Mouse (Mus musculus): ENCODE measurements around the gene Dennd6b. TPM values are rescaled to one million over a fixed set of nuclear protein-coding genes. Genes with fewer than 3 reads are reported as not detected.

Dennd6b gene
- polyA plus RNA-seq, 1 experiment from 2014 or later, result 12.4 TPM

DNA sequence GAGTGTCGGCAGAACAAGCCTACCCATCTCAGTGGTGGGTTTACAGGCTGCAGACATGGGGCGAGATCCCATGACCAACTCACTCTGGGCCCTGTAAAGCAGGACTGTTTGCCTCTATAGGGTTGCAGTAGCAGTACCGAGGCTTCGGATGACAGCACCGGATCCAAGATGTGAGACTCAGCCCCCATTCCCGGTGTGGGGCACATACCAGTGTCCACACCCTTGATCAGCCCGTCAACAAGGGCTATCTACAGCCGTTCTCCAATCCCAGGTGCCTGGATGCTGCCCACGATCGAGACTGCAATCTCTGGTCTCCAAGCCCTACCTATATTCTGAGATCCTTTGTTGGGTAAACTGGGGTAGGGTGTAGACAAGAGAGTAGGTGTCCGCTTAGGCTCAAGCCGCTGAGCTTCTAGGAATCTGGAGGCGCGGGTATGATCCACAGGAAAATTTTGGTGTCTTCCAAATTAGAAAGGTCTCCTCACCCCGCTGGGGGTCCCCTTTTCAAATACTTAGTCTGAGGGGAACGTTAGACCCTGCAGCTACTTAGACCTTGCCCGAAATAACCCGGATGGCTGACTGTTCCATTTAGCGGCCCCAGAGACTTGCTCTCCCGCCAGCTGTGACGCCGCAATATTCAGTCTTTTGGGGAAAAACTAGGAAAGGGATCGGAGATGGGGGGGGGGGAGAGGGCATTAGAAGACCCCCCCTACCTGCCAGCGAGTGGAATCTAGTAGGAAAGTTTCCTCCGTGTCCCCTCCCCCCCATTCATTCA, 47.6 kb downstream of the Dennd6b start:
- H3K9ac ChIP-seq, result peak overlapping the region; percentile 41
- H3K36me3 ChIP-seq, result peaks cover 5% of the 10 kb centered on the region
- no peaks in the 10 kb centered on the region for H3K9me3 ChIP-seq
- H3K4me1 ChIP-seq, result peaks cover 28% of the 10 kb centered on the region
- peak overlapping the region; percentile 97 for H3K4me2 ChIP-seq
- peak overlapping the region; percentile 66 for H3K4me3 ChIP-seq
- H3K27me3 ChIP-seq, result peaks cover 39% of the 10 kb centered on the region
- H3K27ac ChIP-seq, result no peak overlapping the region
- WGBS, result 6% methylated on average over 25 of the region's 25 CpGs
- no peak for ATAC-seq (ENCODE audit: insufficient number of reproducible peaks, low FRiP score, low TSS enrichment, low read depth)

- no peaks in the 10 kb centered on the region for H3K36me3 ChIP-seq
- no peak for ATAC-seq (ENCODE audit: insufficient number of reproducible peaks, low FRiP score, low TSS enrichment, low read depth)
- H3K4me2 ChIP-seq, result peak overlapping the region; percentile 55; the same call in 1 of the 2 replicates
- peaks cover 39% of the 10 kb centered on the region for H3K27me3 ChIP-seq
- no peak overlapping the region for H3K9ac ChIP-seq
- 51% methylated on average over 4 of the region's 4 CpGs for WGBS
- no peaks in the 10 kb centered on the region for H3K9me3 ChIP-seq
- H3K27ac ChIP-seq, result no peak overlapping the region
- H3K4me3 ChIP-seq, result no peak overlapping the region
- peaks cover 28% of the 10 kb centered on the region for H3K4me1 ChIP-seq
These were observed 48.4 kb downstream of the Dennd6b start for GRCm38 (mm10) chr15:89147895-89148294.

DNA sequence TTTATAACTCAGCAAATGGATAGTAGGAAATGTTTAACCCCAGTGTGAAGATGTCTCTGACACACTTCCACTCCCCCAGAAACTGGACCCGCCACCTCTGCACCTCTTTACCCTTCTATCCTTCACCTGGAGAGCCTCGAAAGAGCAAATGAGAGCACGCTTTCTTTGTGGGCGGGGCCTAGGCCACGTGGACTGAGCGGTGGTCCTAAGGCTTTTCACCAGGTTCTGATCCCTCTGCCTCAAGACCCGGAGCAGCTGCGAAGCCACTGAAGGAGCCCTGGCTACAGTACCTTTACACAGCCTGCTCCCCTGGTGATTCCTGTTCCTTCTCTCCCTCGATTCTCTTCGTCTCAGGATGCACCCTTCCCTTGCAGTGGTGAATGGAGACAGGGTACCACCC, 48.8 kb downstream of the Dennd6b start:
- H3K9ac ChIP-seq, result no peak overlapping the region
- no peak overlapping the region for H3K27ac ChIP-seq
- no peak for ATAC-seq (ENCODE audit: insufficient number of reproducible peaks, low FRiP score, low TSS enrichment, low read depth)
- H3K27me3 ChIP-seq, result peaks cover 39% of the 10 kb centered on the region
- peaks cover 28% of the 10 kb centered on the region for H3K4me1 ChIP-seq
- H3K36me3 ChIP-seq, result no peaks in the 10 kb centered on the region
- no peaks in the 10 kb centered on the region for H3K9me3 ChIP-seq
- 23% methylated on average over 10 of the region's 10 CpGs for WGBS
- H3K4me2 ChIP-seq, result peak overlapping the region; percentile 55
- H3K4me3 ChIP-seq, result no peak overlapping the region

DNA sequence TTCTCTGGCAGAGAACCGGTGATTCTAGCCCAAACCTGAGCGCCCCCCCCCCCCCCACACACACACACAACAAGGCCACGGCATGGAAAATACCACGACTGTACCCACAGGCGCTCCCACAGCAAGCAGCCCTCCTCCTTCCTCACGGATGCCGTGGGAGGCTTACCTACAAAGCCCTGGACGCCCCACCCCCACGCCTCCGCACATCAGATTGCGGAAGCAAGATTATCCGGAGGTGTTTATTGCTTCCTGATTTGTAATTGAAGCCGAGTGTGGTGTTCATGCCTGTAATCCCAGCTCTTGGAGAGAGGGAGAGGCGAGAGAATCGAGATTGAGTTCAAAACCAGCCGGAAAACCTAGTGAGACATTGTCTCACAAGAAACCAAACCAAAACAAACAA, 49.3 kb downstream of the Dennd6b start:
- H3K4me1 ChIP-seq, result peaks cover 28% of the 10 kb centered on the region

GRCm38 (mm10) chr15:89146537-89146936, 49.8 kb downstream of the Dennd6b start:
- no peaks in the 10 kb centered on the region for H3K36me3 ChIP-seq
- WGBS, result 3% methylated on average over 27 of the region's 27 CpGs
- peaks cover 29% of the 10 kb centered on the region for H3K4me1 ChIP-seq
- H3K9ac ChIP-seq, result no peak overlapping the region
- H3K9me3 ChIP-seq, result no peaks in the 10 kb centered on the region
- H3K4me3 ChIP-seq, result peak overlapping the region; percentile 33
- peak overlapping the region; percentile 55 for H3K4me2 ChIP-seq
- peaks cover 44% of the 10 kb centered on the region for H3K27me3 ChIP-seq
- no peak overlapping the region for H3K27ac ChIP-seq
- no peak for ATAC-seq (ENCODE audit: insufficient number of reproducible peaks, low FRiP score, low TSS enrichment, low read depth)

More for the DNA sequence above, 49.3 kb downstream of the Dennd6b start:
- Histone ChIP-seq H3K9ac (no peak overlapping the region), H3K9me3 (no peaks in the 10 kb centered on the region), H3K4me2 (peak overlapping the region; percentile 55), H3K27ac (no peak overlapping the region), H3K4me3 (peak overlapping the region; percentile 33), H3K27me3 (peaks cover 39% of the 10 kb centered on the region), H3K36me3 (no peaks in the 10 kb centered on the region)
- WGBS, result 4% methylated on average over 15 of the region's 16 CpGs
- no peak for ATAC-seq (ENCODE audit: insufficient number of reproducible peaks, low FRiP score, low TSS enrichment, low read depth)

DNA sequence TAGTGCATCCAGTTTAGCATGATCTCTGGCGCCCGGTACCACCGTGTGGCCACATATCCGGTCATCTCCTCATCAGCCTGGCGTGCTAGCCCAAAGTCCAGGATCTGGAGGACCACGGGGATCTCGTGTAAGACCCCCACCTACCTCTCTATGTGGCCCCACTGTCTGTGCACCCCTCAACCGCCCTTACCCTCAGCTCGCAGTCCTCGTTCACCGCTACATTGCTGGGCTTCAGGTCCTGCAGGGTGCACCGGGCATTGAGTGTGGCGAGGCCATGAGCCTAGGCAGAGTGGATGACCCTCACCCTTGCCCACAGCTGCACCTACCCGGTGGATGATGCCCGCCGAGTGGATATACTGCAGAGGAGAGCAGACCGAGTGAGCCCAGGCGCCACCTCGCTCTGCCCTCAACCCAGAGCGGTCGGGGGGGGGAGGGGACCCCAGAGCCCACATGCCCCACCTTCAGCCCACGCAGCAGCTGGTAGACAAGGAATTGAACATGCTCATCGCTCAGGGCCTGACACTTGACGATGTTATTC, 50.4 kb downstream of the Dennd6b start:
- Histone ChIP-seq H3K4me3 (peak overlapping the region; percentile 33; the same call in 1 of the 2 replicates), H3K27me3 (peaks cover 50% of the 10 kb centered on the region), H3K27ac (no peak overlapping the region), H3K9me3 (no peaks in the 10 kb centered on the region), H3K4me1 (peaks cover 36% of the 10 kb centered on the region), H3K9ac (no peak overlapping the region), H3K36me3 (no peaks in the 10 kb centered on the region), H3K4me2 (no peak overlapping the region; the same call in 1 of the 2 replicates)
- ATAC-seq (ENCODE audit: insufficient number of reproducible peaks, low FRiP score, low TSS enrichment, low read depth), result no peak
- WGBS, result 68% methylated on average over 24 of the region's 24 CpGs

DNA sequence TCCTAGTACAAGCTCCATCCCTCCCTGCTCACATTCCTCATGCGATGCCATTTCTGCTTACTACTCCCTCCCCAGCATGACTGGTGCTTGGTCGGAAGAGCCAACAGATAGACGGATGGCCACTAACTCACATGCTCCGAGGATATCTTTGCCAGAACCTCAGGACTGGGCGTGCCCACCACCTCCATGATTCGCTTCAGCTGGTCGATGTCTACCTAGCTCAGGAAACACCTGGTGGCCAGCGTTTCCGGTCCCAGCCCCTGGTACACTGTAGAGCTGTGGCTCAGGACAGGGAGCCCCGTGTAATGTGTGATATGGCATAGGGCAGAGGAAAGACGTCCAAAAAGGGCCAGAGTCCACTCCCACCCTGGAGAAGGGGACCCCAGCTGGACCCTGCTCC, 51.3 kb downstream of the Dennd6b start:
- no peak overlapping the region for H3K4me3 ChIP-seq
- 78% methylated on average over 11 of the region's 11 CpGs for WGBS
- no peaks in the 10 kb centered on the region for H3K36me3 ChIP-seq
- no peaks in the 10 kb centered on the region for H3K9me3 ChIP-seq
- H3K27me3 ChIP-seq, result peaks cover 60% of the 10 kb centered on the region
- H3K4me2 ChIP-seq, result no peak overlapping the region
- ATAC-seq (ENCODE audit: insufficient number of reproducible peaks, low FRiP score, low TSS enrichment, low read depth), result no peak
- no peak overlapping the region for H3K27ac ChIP-seq
- H3K9ac ChIP-seq, result no peak overlapping the region
- peaks cover 41% of the 10 kb centered on the region for H3K4me1 ChIP-seq

DNA sequence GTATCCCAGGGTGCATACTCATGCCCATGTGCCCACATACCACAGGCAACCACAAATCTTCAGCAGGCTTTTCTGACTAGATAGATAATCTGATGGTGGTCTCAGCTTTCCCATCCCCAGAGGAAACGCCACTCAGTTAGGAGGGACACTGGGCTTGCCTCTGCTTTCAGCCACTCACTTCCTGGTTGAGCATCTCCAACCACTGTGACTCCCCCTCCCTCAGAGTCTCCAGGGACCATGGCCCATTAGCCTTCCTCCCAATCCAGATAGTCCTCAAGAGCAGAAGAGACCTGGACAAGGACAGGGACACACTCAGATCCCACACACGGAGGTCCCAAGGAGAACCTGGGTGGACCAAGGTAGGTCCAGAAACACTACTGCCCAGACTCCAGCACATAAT, 53.2 kb downstream of the Dennd6b start:
- WGBS, result 76% methylated on average over 2 of the region's 2 CpGs
- H3K36me3 ChIP-seq, result no peaks in the 10 kb centered on the region
- peaks cover 36% of the 10 kb centered on the region for H3K4me1 ChIP-seq
- no peak for ATAC-seq (ENCODE audit: insufficient number of reproducible peaks, low FRiP score, low TSS enrichment, low read depth)
- no peaks in the 10 kb centered on the region for H3K9me3 ChIP-seq
- H3K9ac ChIP-seq, result no peak overlapping the region
- H3K4me2 ChIP-seq, result no peak overlapping the region
- no peak overlapping the region for H3K27ac ChIP-seq
- no peak overlapping the region for H3K4me3 ChIP-seq
- H3K27me3 ChIP-seq, result peaks cover 63% of the 10 kb centered on the region

DNA sequence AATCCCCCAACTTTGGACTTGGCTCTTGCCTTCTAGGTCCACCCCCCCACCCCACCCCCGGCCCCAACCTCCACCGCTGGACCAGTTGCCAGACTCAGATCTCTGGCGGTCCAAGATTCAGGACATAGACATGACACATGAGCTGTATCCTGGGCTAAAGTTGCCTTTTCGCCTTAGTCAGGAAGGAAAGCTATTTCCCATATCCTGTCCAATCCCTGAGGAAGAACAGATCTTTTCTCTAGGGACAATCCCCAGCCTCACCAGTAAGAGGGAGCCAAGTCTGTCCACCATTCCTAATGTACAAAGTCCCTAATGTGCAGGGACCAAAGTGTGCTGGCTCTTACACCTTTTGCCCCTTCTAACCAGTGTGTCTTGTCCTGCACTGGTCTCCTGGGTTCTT, 54.4 kb downstream of the Dennd6b start:
- Histone ChIP-seq H3K36me3 (no peaks in the 10 kb centered on the region), H3K4me2 (no peak overlapping the region), H3K4me3 (no peak overlapping the region), H3K9ac (no peak overlapping the region), H3K27ac (no peak overlapping the region), H3K9me3 (no peaks in the 10 kb centered on the region), H3K4me1 (peaks cover 30% of the 10 kb centered on the region), H3K27me3 (peaks cover 57% of the 10 kb centered on the region)
- 53% methylated on average over 4 of the region's 4 CpGs for WGBS
- ATAC-seq (ENCODE audit: insufficient number of reproducible peaks, low FRiP score, low TSS enrichment, low read depth), result no peak

- Histone ChIP-seq H3K4me1 (peaks cover 26% of the 10 kb centered on the region), H3K36me3 (no peaks in the 10 kb centered on the region), H3K4me2 (no peak overlapping the region), H3K9ac (no peak overlapping the region), H3K27me3 (peaks cover 53% of the 10 kb centered on the region), H3K4me3 (no peak overlapping the region), H3K9me3 (no peaks in the 10 kb centered on the region), H3K27ac (no peak overlapping the region)
- WGBS, result 17% methylated on average over 5 of the region's 5 CpGs
- ATAC-seq (ENCODE audit: insufficient number of reproducible peaks, low FRiP score, low TSS enrichment, low read depth), result no peak
These were observed 54.9 kb downstream of the Dennd6b start for GRCm38 (mm10) chr15:89141443-89141842.

GRCm38 (mm10) chr15:89140659-89141252, 55.5 kb downstream of the Dennd6b start, which contains the start of gene Mapk12:
Gene Mapk12, minus strand, starts transcription at chr15:89140703.
- no peaks in the 10 kb centered on the region for H3K9me3 ChIP-seq
- peaks cover 20% of the 10 kb centered on the region for H3K4me1 ChIP-seq
- no peak within 1 kb of the TSS; the same call in 1 of the 2 replicates for H3K27ac ChIP-seq
- peak within 1 kb of the TSS; percentile 27; the same call in 1 of the 2 replicates for H3K9ac ChIP-seq
- H3K4me2 ChIP-seq, result peak within 1 kb of the TSS; percentile 90
- H3K27me3 ChIP-seq, result peaks cover 46% of the 10 kb centered on the region
- H3K4me3 ChIP-seq, result peak within 1 kb of the TSS; percentile 48
- no peaks in the 10 kb centered on the region for H3K36me3 ChIP-seq
- peak; percentile 25; the same call in 1 of the 2 replicates for ATAC-seq (ENCODE audit: insufficient number of reproducible peaks, low FRiP score, low TSS enrichment, low read depth)
- WGBS, result 0% methylated on average over 21 of the region's 21 CpGs

All from limb, embryonic 15.5 days (tissue).